Mouse (Mus musculus) ES-Bruce4 (cell line): ENCODE results near the gene Amn.

Experiments used
- CTCF ChIP-seq: IDR thresholded peaks from one replicate; pipeline ENCODE4 v1.8.1; 2011; ENCODE audit warnings: low read depth, low read length
- POLR2A ChIP-seq: IDR thresholded peaks from one replicate; pipeline ENCODE4 v1.8.1; 2011; ENCODE audit warnings: low read length; ENCODE audit not compliant: insufficient read depth

DNA sequence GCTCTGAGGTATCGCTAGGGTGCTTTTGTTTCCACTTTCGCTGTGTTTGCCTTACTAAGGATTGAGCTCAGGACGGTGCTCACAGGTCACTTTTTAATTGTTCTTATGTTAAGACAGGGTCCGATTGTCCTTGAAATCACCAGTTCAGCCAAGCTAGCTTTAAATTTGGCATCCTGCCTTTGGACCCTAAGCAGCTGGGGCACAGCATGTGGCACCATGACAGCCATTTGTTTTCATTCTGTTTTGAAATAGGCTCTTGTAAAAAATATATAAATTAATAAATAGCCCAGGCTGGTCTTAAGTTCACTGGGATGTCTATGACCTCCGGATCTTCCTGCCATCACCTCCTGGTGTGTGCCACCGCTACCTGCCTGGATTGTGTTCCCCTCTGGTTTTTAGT is 25.8 kb upstream of the Amn start:
- TF ChIP-seq CTCF (no peak), POLR2A (no peak)
